Mouse (Mus musculus): ENCODE data around the gene Fkbp1a.

DNA sequence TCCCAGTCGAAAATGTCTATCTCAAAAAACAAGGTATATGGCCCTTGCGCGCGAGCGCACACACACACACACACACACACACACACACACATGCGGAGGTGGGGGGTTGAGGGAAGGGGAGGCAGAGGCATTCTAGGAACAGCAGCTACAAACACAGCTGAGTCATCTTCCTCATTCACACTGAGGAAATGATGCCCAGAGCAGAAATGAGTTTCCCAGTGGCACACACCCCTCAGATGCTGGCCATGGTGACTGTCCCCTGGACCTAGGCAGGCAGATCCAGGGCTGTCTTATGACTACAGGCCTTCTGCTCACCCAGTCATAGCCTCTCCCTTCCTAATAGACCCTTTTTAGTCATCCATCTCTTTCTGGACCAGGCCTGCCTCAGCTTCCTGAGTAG, 8.7 kb upstream of the Fkbp1a start:
- TF ChIP-seq POLR2A (IDR thresholded peaks at IDR 0.05; ENCODE audit: low read depth, low read length): no peak
- no peak for TF ChIP-seq CTCF (IDR thresholded peaks at IDR 0.05; ENCODE audit: extremely low read depth, insufficient read depth, insufficient read length, insufficient replicate concordance)
